Mouse (Mus musculus) forebrain, embryonic 12.5 days (tissue): Measurements from ENCODE around the gene Cdkl3. TPM values are rescaled to one million over a fixed set of nuclear protein-coding genes. Genes with fewer than 3 reads are reported as not detected.

Experiments
- ATAC-seq: fragments of 200-750 bp; cut with Nextera tagmentation; 2 replicates; pipeline ENCODE4 v1.8.0; 2017; ENCODE audit warnings: moderate TSS enrichment; ENCODE audit not compliant: low FRiP score
- H3K27ac ChIP-seq: fragments of 300-500 bp; sonication (generic); 2 replicates; pipeline ENCODE4 v1.5.1; 2016; ENCODE audit warnings: mild to moderate bottlenecking
- H3K27me3 ChIP-seq: fragments of 300-500 bp; sonication (generic); 2 replicates; pipeline ENCODE4 v1.6.1; 2016; ENCODE audit warnings: mild to moderate bottlenecking
- H3K36me3 ChIP-seq: fragments of 300-500 bp; sonication (generic); replicated peaks from 2 replicates; pipeline ENCODE4 v1.6.1; 2016; ENCODE audit warnings: mild to moderate bottlenecking
- H3K4me1 ChIP-seq: fragments of 300-500 bp; sonication (generic); 2 replicates; pipeline ENCODE4 v1.6.1; 2016
- H3K4me2 ChIP-seq: fragments of 300-500 bp; sonication (generic); 2 replicates; pipeline ENCODE4 v1.6.1; 2016; ENCODE audit warnings: mild to moderate bottlenecking, moderate library complexity
- H3K4me3 ChIP-seq: fragments of 300-500 bp; sonication (generic); replicated peaks from 2 replicates; pipeline ENCODE4 v1.5.1; 2016; ENCODE audit warnings: mild to moderate bottlenecking
- H3K9ac ChIP-seq: fragments of 300-500 bp; sonication (generic); 2 replicates; pipeline ENCODE4 v1.6.1; 2016; ENCODE audit warnings: mild to moderate bottlenecking
- H3K9me3 ChIP-seq: fragments of 300-500 bp; sonication (generic); 2 replicates; pipeline ENCODE4 v1.6.1; 2016
- WGBS: fragments of 180-500 bp; shearing (Covaris S2); methylation state at CpG from one replicate; pipeline ENCODE4 v1.1.7; 2016; 5-methylcytosine and 5-hydroxymethylcytosine counted together
- polyA plus RNA-seq: library from polyadenylated mRNA; unstranded; fragments of >200 nt; fragmentation: Nextera tagmentation; extraction: Ambion mirVana; gene quantifications from 2 replicates; pipeline ENCODE4 v1.2.1, GENCODE M21; 2016

Gene Cdkl3
- 16.1 and 16.2 TPM in 2 replicates for polyA plus RNA-seq

GRCm38 (mm10) chr11:52003772-52004528, at the start of gene Cdkl3:
Gene Cdkl3 (plus strand): TSS chr11:52004221.
- ATAC-seq: peak; percentile 85
- Histone ChIP-seq H3K9ac (peak within 1 kb of the TSS; percentile 82), H3K9me3 (no peaks in the 10 kb centered on the region), H3K4me1 (peaks cover 27% of the 10 kb centered on the region), H3K27ac (peak within 1 kb of the TSS; percentile 88), H3K4me3 (peak within 1 kb of the TSS; percentile 83), H3K27me3 (no peaks in the 10 kb centered on the region), H3K36me3 (no peaks in the 10 kb centered on the region), H3K4me2 (peak within 1 kb of the TSS; percentile 62)
- WGBS: under 1% methylated on average over 51 of the region's 51 CpGs

DNA sequence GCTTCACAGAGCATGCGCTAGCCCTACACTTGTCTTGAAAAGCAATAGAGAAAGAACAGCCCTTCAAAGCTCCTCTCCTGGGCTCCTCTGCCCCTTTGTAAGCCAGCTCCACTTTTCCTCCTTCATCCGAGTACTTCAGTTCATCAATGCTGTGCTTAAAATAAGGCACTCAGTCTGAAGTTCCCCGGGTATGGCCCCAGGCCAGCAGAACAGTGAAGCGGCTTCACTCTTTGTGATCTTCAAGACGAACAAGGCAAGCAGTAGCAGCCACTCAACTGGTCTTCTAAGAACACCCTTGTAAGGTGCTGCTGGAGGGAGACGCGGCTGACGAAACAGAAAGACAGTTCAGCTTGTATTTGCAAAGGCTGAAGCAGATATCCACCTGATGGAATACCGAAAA, 47.9 kb upstream of the Cdkl3 start:
- Histone ChIP-seq H3K4me3 (no peak overlapping the region), H3K4me1 (no peaks in the 10 kb centered on the region), H3K27ac (no peak overlapping the region), H3K4me2 (no peak overlapping the region), H3K9ac (no peak overlapping the region), H3K27me3 (no peaks in the 10 kb centered on the region), H3K9me3 (no peaks in the 10 kb centered on the region), H3K36me3 (no peaks in the 10 kb centered on the region)
- 77% methylated on average over 9 of the region's 9 CpGs for WGBS
- ATAC-seq: no peak

- H3K9ac ChIP-seq: no peak overlapping the region
- no peaks in the 10 kb centered on the region for H3K9me3 ChIP-seq
- WGBS: 85% methylated on average over 4 of the region's 4 CpGs
- no peak overlapping the region for H3K4me2 ChIP-seq
- H3K27ac ChIP-seq: no peak overlapping the region
- no peaks in the 10 kb centered on the region for H3K36me3 ChIP-seq
- no peaks in the 10 kb centered on the region for H3K4me1 ChIP-seq
- ATAC-seq: no peak
- H3K4me3 ChIP-seq: no peak overlapping the region
- no peaks in the 10 kb centered on the region for H3K27me3 ChIP-seq
Observed at GRCm38 (mm10) chr11:51957760-51958159, 46.3 kb upstream of the Cdkl3 start.

GRCm38 (mm10) chr11:51959511-51959910, 44.5 kb upstream of the Cdkl3 start:
- no peak overlapping the region for H3K4me3 ChIP-seq
- ATAC-seq: no peak
- no peaks in the 10 kb centered on the region for H3K4me1 ChIP-seq
- no peaks in the 10 kb centered on the region for H3K36me3 ChIP-seq
- no peak overlapping the region for H3K9ac ChIP-seq
- no peaks in the 10 kb centered on the region for H3K9me3 ChIP-seq
- WGBS: 84% methylated on average over 5 of the region's 5 CpGs
- no peak overlapping the region for H3K4me2 ChIP-seq
- no peak overlapping the region for H3K27ac ChIP-seq
- no peaks in the 10 kb centered on the region for H3K27me3 ChIP-seq

DNA sequence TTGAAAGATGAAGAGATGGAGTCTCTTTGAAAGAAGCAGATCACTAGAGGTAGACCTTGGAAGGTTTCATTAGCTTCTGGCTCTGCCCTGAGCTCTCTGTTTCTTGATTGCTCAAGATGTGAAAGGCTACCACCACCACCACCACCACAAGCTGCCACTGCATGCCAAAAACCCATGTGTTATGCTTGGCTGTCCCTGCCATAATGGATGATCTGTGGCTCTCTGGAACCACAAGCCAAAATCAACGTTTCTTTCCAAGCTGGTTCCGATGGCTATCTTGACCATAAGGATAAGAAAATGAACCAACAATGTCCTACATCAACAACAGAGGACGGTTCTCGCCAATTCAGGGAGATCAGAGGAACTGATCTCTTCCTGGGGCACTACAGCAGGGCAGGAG, 44.0 kb upstream of the Cdkl3 start:
- H3K4me1 ChIP-seq: no peaks in the 10 kb centered on the region
- no peak for ATAC-seq
- no peak overlapping the region for H3K4me3 ChIP-seq
- 91% methylated on average over 4 of the region's 4 CpGs for WGBS
- no peaks in the 10 kb centered on the region for H3K27me3 ChIP-seq
- H3K27ac ChIP-seq: no peak overlapping the region
- H3K36me3 ChIP-seq: no peaks in the 10 kb centered on the region
- no peaks in the 10 kb centered on the region for H3K9me3 ChIP-seq
- H3K9ac ChIP-seq: no peak overlapping the region
- no peak overlapping the region for H3K4me2 ChIP-seq

DNA sequence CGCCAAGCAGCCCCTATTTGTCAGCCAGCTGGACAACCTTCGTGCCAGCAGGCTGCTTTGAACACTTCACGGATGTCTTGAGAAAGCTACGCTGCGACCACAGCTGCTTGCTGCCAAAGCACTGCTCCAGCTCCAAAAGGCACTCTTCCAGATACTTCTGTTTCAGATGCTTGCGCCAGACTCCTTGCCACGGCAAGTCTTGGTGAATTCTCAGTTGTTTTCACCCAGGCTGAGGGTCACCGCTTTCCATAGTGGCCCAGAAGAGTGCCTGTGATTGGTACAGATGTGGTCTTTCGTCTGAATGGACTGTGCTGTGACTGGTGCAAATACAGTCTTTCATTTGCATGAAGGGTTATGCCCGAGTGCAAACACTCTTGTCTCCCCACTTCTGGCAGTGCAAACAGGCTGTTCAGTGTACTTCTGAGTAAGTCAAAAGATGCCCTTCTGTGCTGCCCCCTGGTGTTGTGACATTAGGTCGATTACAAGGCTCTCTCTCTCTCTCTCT, 43.0 kb upstream of the Cdkl3 start:
- no peaks in the 10 kb centered on the region for H3K4me1 ChIP-seq
- 74% methylated on average over 11 of the region's 11 CpGs for WGBS

DNA sequence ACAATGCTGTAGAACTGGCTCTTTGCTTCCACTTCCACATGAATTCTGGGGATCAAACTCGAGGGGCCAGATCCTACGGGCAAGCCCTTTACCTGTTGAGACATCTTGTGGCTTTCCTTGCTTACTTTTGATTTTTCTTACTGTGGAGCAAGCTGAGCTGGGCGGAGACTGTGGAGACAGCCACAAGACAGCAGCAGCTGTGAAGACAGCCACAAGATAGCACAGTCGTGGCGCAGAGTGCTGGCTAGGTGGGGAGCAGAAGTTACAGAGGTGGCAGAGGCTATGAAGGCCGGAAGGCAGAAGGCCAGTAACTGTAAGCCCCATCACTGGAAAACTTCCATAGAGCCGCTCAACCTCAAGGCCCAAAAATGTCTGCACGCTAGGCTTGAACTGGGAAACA, 42.3 kb upstream of the Cdkl3 start:
- H3K27ac ChIP-seq: no peak overlapping the region
- H3K4me1 ChIP-seq: no peaks in the 10 kb centered on the region
- 90% methylated on average over 8 of the region's 8 CpGs for WGBS
- no peak for ATAC-seq
- H3K4me3 ChIP-seq: no peak overlapping the region
- H3K4me2 ChIP-seq: no peak overlapping the region
- H3K9me3 ChIP-seq: no peaks in the 10 kb centered on the region
- no peaks in the 10 kb centered on the region for H3K27me3 ChIP-seq
- H3K9ac ChIP-seq: no peak overlapping the region
- H3K36me3 ChIP-seq: no peaks in the 10 kb centered on the region

More for the DNA sequence above, 43.0 kb upstream of the Cdkl3 start:
- Histone ChIP-seq H3K4me2 (no peak overlapping the region), H3K36me3 (no peaks in the 10 kb centered on the region), H3K4me3 (no peak overlapping the region), H3K27me3 (no peaks in the 10 kb centered on the region), H3K27ac (no peak overlapping the region), H3K9ac (no peak overlapping the region), H3K9me3 (no peaks in the 10 kb centered on the region)
- ATAC-seq: no peak

- WGBS: 91% methylated on average over 7 of the region's 7 CpGs
- Histone ChIP-seq H3K4me2 (no peak overlapping the region), H3K4me1 (no peaks in the 10 kb centered on the region), H3K4me3 (no peak overlapping the region), H3K36me3 (no peaks in the 10 kb centered on the region), H3K27ac (no peak overlapping the region), H3K9me3 (no peaks in the 10 kb centered on the region), H3K27me3 (no peaks in the 10 kb centered on the region), H3K9ac (no peak overlapping the region)
- ATAC-seq: no peak
Observed at GRCm38 (mm10) chr11:51962277-51962676, 41.7 kb upstream of the Cdkl3 start.

DNA sequence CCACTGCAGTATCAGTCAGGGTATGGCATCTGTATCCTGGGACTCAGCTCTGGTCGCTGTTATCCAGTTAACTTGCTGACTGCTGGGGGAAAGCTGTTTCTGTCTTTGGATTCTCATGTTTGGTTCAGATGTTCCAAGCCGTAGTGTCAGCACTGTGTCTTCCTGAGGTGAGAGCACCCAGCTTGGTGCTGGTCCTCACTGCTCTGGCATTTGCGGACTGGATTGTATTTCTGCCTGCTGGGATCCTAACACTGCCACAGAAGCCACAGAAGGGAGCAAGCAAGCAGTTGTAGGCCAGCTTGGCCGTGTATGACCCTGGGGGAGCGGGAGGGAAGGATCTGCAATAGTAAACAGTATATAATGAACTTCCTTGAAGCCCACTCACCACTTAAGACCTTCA, 37.4 kb upstream of the Cdkl3 start:
- H3K4me3 ChIP-seq: no peak overlapping the region
- H3K4me1 ChIP-seq: peaks cover 13% of the 10 kb centered on the region
- H3K27ac ChIP-seq: no peak overlapping the region
- WGBS: 84% methylated on average over 5 of the region's 5 CpGs
- peaks cover 19% of the 10 kb centered on the region for H3K36me3 ChIP-seq
- no peak overlapping the region for H3K9ac ChIP-seq
- no peak overlapping the region for H3K4me2 ChIP-seq
- H3K9me3 ChIP-seq: no peaks in the 10 kb centered on the region
- ATAC-seq: no peak
- H3K27me3 ChIP-seq: no peaks in the 10 kb centered on the region

DNA sequence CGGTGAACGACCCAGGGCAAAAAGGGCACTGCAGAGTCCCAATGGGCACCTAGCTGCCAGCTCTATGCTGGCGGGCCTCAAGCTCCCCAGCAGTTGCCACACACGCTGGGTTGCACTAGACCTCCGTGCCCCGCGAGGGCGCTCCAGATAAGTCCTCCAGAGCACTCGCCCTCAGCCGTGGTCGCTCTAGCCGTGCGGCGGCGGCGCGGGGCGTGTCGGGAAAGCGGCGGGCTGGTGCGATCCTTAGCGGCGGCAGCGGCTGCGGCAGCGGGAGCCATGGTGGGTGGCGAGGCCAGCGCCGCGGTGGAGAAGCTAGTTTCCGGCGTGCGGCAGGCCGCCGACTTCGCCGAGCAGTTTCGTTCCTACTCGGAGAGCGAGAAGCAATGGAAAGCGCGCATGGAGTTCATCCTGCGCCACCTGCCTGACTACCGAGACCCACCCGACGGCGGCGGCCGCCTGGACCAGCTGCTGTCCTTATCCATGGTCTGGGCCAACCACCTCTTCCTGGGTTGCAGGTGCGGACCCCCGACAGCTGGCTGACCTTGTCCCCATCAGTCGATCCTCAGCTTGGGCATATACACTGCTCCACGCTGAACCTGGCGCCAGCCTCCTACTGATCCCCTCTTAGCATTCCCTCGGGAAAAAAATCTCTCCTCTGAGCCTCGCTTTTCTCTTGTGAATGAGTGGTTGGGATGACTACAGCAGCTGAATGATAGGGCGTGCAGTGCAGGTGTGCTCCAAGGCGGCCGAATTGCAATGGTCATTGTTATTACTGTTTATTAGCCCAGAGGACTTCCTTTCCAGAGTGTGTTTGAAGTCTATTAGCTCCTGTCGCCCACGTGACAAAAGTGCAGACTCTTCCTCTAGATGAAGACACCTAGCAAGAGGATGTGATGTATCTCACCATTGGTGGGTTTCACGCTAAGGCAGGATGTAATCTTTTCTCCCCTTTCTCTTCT, 36.3 kb upstream of the Cdkl3 start, which contains the start of gene Cdkn2aipnl:
Gene Cdkn2aipnl (plus strand): TSS at position 219 of the 959 bp plus-strand sequence.
- peak; percentile 95 for ATAC-seq
- peak within 1 kb of the TSS; percentile 71 for H3K4me3 ChIP-seq
- H3K27me3 ChIP-seq: no peaks in the 10 kb centered on the region
- peak within 1 kb of the TSS; percentile 84 for H3K9ac ChIP-seq
- WGBS: 3% methylated on average over 56 of the region's 63 CpGs
- peaks cover 30% of the 10 kb centered on the region for H3K36me3 ChIP-seq
- H3K4me2 ChIP-seq: peak within 1 kb of the TSS; percentile 95
- H3K9me3 ChIP-seq: no peaks in the 10 kb centered on the region
- H3K27ac ChIP-seq: peak within 1 kb of the TSS; percentile 53; the same call in 1 of the 2 replicates
- peaks cover 13% of the 10 kb centered on the region for H3K4me1 ChIP-seq

DNA sequence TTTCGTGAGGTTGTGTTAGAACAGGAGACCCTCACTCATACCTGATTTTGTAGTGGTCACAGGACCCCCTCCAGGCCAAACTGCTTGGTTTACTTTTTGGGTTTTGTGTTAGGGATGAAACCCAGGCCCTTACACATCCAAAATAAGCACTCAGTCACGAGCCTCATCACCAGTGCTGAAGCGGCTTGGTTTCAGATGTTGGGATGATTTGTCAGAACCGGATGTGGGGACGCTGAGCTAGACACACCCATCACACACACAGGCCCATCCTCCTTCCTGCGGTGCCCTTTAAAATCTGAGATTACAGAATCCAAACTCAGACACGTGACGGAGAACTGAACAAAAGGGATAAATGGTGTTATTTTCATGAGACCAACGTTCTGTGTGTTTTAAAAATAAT, 35.1 kb upstream of the Cdkl3 start:
- WGBS: 91% methylated on average over 9 of the region's 9 CpGs
- 0 out of 2 replicates have a peak overlapping the region, but pooled peaks have one; percentile 95 for H3K4me2 ChIP-seq

GRCm38 (mm10) chr11:51969511-51969910, 34.5 kb upstream of the Cdkl3 start:
- no peaks in the 10 kb centered on the region for H3K27me3 ChIP-seq
- H3K36me3 ChIP-seq: peaks cover 45% of the 10 kb centered on the region
- no peak for ATAC-seq
- H3K9me3 ChIP-seq: no peaks in the 10 kb centered on the region
- H3K4me3 ChIP-seq: no peak overlapping the region
- H3K9ac ChIP-seq: no peak overlapping the region
- WGBS: 88% methylated on average over 2 of the region's 2 CpGs
- H3K4me1 ChIP-seq: peaks cover 13% of the 10 kb centered on the region
- H3K27ac ChIP-seq: no peak overlapping the region
- no peak overlapping the region for H3K4me2 ChIP-seq

More for the DNA sequence above, 35.1 kb upstream of the Cdkl3 start:
- peaks cover 13% of the 10 kb centered on the region for H3K4me1 ChIP-seq
- no peak overlapping the region for H3K27ac ChIP-seq
- no peaks in the 10 kb centered on the region for H3K9me3 ChIP-seq
- peaks cover 41% of the 10 kb centered on the region for H3K36me3 ChIP-seq
- ATAC-seq: no peak
- H3K4me3 ChIP-seq: no peak overlapping the region
- H3K27me3 ChIP-seq: no peaks in the 10 kb centered on the region
- no peak overlapping the region for H3K9ac ChIP-seq
